Mouse (Mus musculus): ENCODE data around the gene Dek. TPM values are rescaled to one million over a fixed set of nuclear protein-coding genes. Genes with fewer than 3 reads are reported as not detected.
A peak's percentile ranks its signal among the peaks of the same experiment; 100 is the strongest.

Dek gene
- polyA plus RNA-seq, 1 experiment from 2014 or later: 254 TPM

DNA sequence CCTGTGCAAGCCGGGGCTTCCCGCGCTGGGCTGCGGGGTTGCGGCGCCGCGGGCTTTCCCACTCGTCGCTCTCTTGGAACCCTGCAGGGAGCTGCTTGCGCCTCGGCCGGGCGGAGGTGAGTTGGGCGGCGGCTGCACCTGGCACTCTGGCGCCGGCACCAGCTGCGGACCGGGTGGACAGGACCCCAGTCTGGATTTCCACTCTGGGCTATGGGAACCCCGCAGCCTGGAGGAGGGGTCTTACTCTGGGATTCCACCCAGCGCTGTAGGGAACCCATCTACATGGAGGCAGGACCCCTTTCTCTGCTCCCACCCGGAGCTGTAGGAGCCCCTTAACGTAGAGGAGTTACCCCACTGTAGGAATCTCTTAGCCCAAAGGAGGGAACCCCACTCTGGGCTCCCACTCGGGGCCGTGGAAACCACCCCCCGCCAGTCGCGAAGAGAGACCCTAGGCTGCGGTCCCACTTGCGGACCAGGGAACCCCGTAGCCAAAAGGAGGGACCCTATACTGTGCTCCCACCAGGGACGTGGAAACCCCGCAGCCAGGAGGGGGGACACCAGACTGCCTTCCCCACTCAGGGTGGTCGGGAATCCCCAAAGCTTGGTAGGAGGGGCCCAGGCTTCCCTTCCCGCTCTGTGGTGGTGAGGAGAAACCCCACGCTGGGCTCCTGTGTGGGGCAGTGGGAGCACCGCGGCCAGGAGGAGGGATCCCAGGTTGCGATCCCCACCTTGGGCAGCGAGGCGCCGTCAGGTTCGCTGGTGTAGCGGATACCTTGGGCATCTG lies 62.0 kb downstream of the Dek start:
- ATAC-seq (ENCODE audit: low FRiP score): peak; percentile 14; the same call in 1 of the 2 replicates
- H3K27me3 ChIP-seq: no peaks in the 10 kb centered on the region
- WGBS: under 1% methylated on average over 45 of the region's 45 CpGs
- H3K4me1 ChIP-seq: peaks cover 12% of the 10 kb centered on the region
- H3K9me3 ChIP-seq (replicated peaks): no peaks in the 10 kb centered on the region
- H3K4me2 ChIP-seq (replicated peaks): peak overlapping the region; percentile 100
- peak overlapping the region; percentile 81 for H3K4me3 ChIP-seq
- peaks cover 6% of the 10 kb centered on the region for H3K36me3 ChIP-seq
- peak overlapping the region; percentile 83 for H3K27ac ChIP-seq
- peak overlapping the region; percentile 86 for H3K9ac ChIP-seq

DNA sequence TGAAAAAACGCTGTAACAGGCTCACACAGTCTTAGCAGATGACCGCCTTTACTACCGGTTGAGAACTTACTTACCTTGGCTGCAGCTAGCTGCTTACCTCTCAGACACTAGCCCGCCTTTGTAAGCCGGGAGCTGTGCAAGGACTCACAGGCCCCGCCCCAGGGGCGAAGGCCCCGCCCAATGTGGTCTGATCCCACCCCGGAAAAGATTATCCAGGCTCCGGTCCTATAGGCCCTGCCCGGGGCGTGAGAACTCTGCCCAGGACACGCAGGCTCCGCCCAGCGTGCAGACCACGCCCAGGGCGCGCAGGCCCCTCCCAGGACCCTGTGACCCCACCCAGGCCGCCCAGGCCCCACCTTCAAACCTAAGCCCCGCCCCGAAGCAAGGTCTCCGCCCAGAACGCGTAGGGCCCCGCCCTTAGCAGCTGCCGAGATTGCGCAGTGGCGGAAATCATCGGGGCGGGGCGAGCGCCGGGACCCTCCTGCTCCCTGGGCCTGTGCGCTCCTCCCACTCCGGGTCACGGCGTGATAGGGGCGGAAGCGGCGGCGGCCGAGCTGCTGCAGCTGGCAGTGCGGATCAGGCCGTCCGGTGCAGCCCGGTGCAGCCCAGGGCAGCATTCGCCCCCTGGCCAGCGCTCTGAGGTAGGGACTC lies 62.8 kb downstream of the Dek start, which contains the start of gene Kdm1b:
TSS of gene Kdm1b (plus strand) at position 470 of the 651 bp plus-strand sequence.
- peak within 1 kb of the TSS; percentile 81 for H3K4me3 ChIP-seq
- peak; percentile 97 for ATAC-seq (ENCODE audit: low FRiP score)
- peak within 1 kb of the TSS; percentile 83 for H3K27ac ChIP-seq
- WGBS: under 1% methylated on average over 48 of the region's 48 CpGs
- H3K36me3 ChIP-seq: peaks cover 3% of the 10 kb centered on the region; the same call in 1 of the 2 replicates
- H3K27me3 ChIP-seq: no peaks in the 10 kb centered on the region
- H3K9me3 ChIP-seq (replicated peaks): no peaks in the 10 kb centered on the region
- peak within 1 kb of the TSS; percentile 100 for H3K4me2 ChIP-seq (replicated peaks)
- H3K4me1 ChIP-seq: peaks cover 12% of the 10 kb centered on the region
- H3K9ac ChIP-seq: peak within 1 kb of the TSS; percentile 86

DNA sequence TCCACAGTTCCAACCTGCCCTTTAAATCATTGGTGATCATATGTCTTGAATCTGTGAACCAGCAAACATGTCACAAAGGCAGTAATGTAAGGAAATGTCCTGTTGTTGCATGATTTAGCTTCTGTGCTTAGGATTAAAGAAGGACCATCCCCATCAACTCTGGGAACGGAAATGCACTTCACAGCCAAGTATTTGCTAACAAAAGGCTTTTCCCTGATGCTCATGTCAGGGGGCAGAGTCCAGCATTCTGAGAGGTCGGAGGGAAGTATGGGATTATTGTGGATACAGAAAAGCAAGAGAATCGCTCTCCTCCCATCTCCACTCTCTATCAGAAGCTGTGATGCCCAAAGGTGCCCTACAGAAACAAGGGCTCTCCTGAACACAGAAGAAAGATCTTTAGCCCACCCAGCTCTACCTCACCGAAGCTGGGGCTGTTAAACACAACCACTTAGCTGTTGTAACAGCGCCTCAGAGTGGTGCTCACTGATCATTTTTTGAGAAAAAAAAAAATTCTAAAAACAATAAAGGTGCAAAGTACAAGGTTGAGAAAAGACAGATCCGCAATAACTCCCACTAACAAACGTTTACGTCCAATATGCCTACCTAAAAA lies 63.9 kb downstream of the Dek start:
- Histone ChIP-seq H3K36me3 (peaks cover 12% of the 10 kb centered on the region; the same call in 1 of the 2 replicates), H3K27ac (no peak overlapping the region), H3K9me3 (replicated peaks) (no peaks in the 10 kb centered on the region), H3K27me3 (no peaks in the 10 kb centered on the region), H3K4me2 (replicated peaks) (peak overlapping the region; percentile 100), H3K4me1 (peaks cover 12% of the 10 kb centered on the region), H3K9ac (no peak overlapping the region), H3K4me3 (peak overlapping the region; percentile 81)
- WGBS: 58% methylated on average over 8 of the region's 8 CpGs
- ATAC-seq (ENCODE audit: low FRiP score): no peak

GRCm38 (mm10) chr13:47040061-47040460 lies 65.9 kb downstream of the Dek start:
- ATAC-seq (ENCODE audit: low FRiP score): no peak
- no peaks in the 10 kb centered on the region for H3K27me3 ChIP-seq
- H3K9ac ChIP-seq: no peak overlapping the region
- peaks cover 12% of the 10 kb centered on the region for H3K4me1 ChIP-seq
- H3K4me3 ChIP-seq: no peak overlapping the region
- no peak overlapping the region for H3K4me2 ChIP-seq (replicated peaks)
- H3K27ac ChIP-seq: no peak overlapping the region
- peaks cover 12% of the 10 kb centered on the region; the same call in 1 of the 2 replicates for H3K36me3 ChIP-seq
- 95% methylated on average over 5 of the region's 5 CpGs for whole genome bisulfite sequencing
- no peaks in the 10 kb centered on the region for H3K9me3 ChIP-seq (replicated peaks)

GRCm38 (mm10) chr13:47037946-47038345 lies 68.1 kb downstream of the Dek start:
- 81% methylated on average over 6 of the region's 6 CpGs for WGBS
- no peak overlapping the region for H3K27ac ChIP-seq
- H3K36me3 ChIP-seq: peaks cover 16% of the 10 kb centered on the region; the same call in 1 of the 2 replicates
- H3K9ac ChIP-seq: no peak overlapping the region
- no peak overlapping the region for H3K4me2 ChIP-seq (replicated peaks)
- no peak overlapping the region for H3K4me3 ChIP-seq
- peaks cover 3% of the 10 kb centered on the region for H3K4me1 ChIP-seq
- H3K27me3 ChIP-seq: no peaks in the 10 kb centered on the region
- ATAC-seq (ENCODE audit: low FRiP score): no peak
- no peaks in the 10 kb centered on the region for H3K9me3 ChIP-seq (replicated peaks)

Other genes with a start within 250 kb of the Dek start
- gene Kif13a, start 176.3 kb downstream of the Dek start, polyA plus RNA-seq (2016; fragmentation: Nextera tagmentation; extraction: Ambion mirVana): 22.3 and 23.9 TPM in 2 replicates
- gene Nhlrc1, start 91.4 kb downstream of the Dek start, polyA plus RNA-seq (2016; fragmentation: Nextera tagmentation; extraction: Ambion mirVana): 7.4 and 8.0 TPM in 2 replicates
- 20.3 and 20.5 TPM in 2 replicates for gene Kdm1b, start 62.7 kb downstream of the Dek start, polyA plus RNA-seq (2016; fragmentation: Nextera tagmentation; extraction: Ambion mirVana)
- gene Tpmt, start 61.5 kb downstream of the Dek start, polyA plus RNA-seq (2016; fragmentation: Nextera tagmentation; extraction: Ambion mirVana): 37.8 and 38.9 TPM in 2 replicates
- 0.62 and 1.0 TPM in 2 replicates for gene Rnf144b, start 16.5 kb upstream of the Dek start, polyA plus RNA-seq (2016; fragmentation: Nextera tagmentation; extraction: Ambion mirVana)

All from hindbrain, embryonic 12.5 days (tissue).